Mouse (Mus musculus) ES-E14 (cell line): ENCODE data around the gene 2410015M20Rik.

Experiments used
- CHD2 ChIP-seq: IDR thresholded peaks from 2 replicates; pipeline ENCODE4 v1.6.1; 2014; ENCODE audit warnings: mild to moderate bottlenecking, low read depth, low read length, inconsistent platforms
- HCFC1 ChIP-seq: IDR thresholded peaks from 2 replicates; pipeline ENCODE4 v1.6.1; 2012; ENCODE audit warnings: low read length, inconsistent platforms, borderline replicate concordance; ENCODE audit not compliant: insufficient read depth
- MAFK ChIP-seq: IDR thresholded peaks from 2 replicates; pipeline ENCODE4 v1.6.1; 2014; ENCODE audit warnings: mild to moderate bottlenecking, low read depth, low read length, inconsistent platforms; ENCODE audit not compliant: insufficient read depth
- ZC3H11A ChIP-seq: IDR thresholded peaks from 2 replicates; pipeline ENCODE4 v1.6.1; 2012; ENCODE audit warnings: low read depth, mild to moderate bottlenecking, inconsistent platforms, low read length, borderline replicate concordance
- ZNF384 ChIP-seq: IDR thresholded peaks from 2 replicates; pipeline ENCODE4 v1.6.1; 2012; ENCODE audit warnings: low read depth, low read length, inconsistent platforms

- TF ChIP-seq MAFK (no peak), ZC3H11A (no peak), HCFC1 (no peak), ZNF384 (no peak), CHD2 (no peak)
Observed at GRCm38 (mm10) chr17:56566293-56566692, 43.3 kb downstream of the 2410015M20Rik start.
